Comparison of ENCODE assay signal across 12 mouse cellular contexts in the genomic region with DNA sequence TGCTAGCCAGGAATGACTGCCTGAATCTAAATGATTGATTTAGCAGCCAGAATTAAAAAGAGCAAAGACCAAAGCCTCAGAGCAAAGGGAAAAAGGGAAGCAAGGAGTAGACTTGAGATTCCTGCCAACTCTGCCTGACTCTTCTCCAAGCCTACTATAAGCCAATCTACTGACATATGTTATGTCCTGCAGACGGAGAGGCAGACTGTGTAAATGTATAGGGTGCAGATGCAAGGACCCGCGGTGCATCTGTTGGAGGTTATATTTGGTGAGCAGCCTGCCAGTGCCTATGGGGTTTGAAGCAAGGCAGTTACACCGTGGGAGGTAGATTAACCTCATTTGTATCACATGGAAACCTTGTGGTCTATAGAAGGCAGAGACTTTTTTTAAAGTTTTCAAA.
A peak's percentile ranks its signal among the peaks of the same experiment; 100 is the strongest.
DNase-seq lines count a peak whose midpoint lies in the region; TF ChIP-seq lines count a peak whose summit lies in the region.
"Had no signal": no experiment of that assay in that cellular context is flagged by ENCODE, and none has a peak within 500 bp of the region (broad histone marks: within the 10 kb centered on the region; RNA-seq: fewer than 3 reads in every experiment).

No protein-coding gene starts in this region.

- intact Hi-C loops in gastrocnemius, adult 2 months (cut with DNase I), result no loop called here

- DNase-seq in layer of hippocampus, adult 9-10 months (ENCODE audit: low spot score), result peak; percentile 3
- DNase-seq in layer of hippocampus, postnatal 36 days, result no peak
- peak; percentile 5 to 21 for DNase-seq in cerebellum, postnatal 10 days
- DNase-seq in frontal cortex, postnatal 25 days (ENCODE audit: low spot score in 2 of 2), result peak; percentile 4 to 12
- DNase-seq in right cerebral cortex, postnatal 36 days (ENCODE audit: low spot score in 2 of 2), result peak; percentile 44 to 55
- DNase-seq in gastrocnemius, adult 2 months, result no peak
- DNase-seq in urinary bladder, adult 18-20 months (ENCODE audit: low spot score in 2 of 2), result no peak
- DNase-seq: embryo, embryonic 11 days; liver, embryonic 13.5 days; lung, postnatal 36 days; thymus, postnatal 14 days had no signal

- no peak overlapping the region for H3K4me3 ChIP-seq in gastrocnemius, adult 2 months
- H3K4me3 ChIP-seq: heart, embryonic 13.5 days; liver, embryonic 13.5 days had no signal

- no peak overlapping the region for H3K27ac ChIP-seq in gastrocnemius, adult 2 months
- H3K27ac ChIP-seq: heart, embryonic 13.5 days; liver, embryonic 13.5 days had no signal

- TF ChIP-seq CTCF in gastrocnemius, adult 2 months (IDR thresholded peaks at IDR 0.05), result no peak

Comparison
In these comparisons a context has a peak if more than half of its experiments do, and no peak if none do; other contexts are left out.
1. DNase-seq: peak in layer of hippocampus, adult 9-10 months (single experiment), cerebellum, postnatal 10 days (2 of 2), frontal cortex, postnatal 25 days (2 of 2) and right cerebral cortex, postnatal 36 days (2 of 2); none in layer of hippocampus, postnatal 36 days (0 of 2), gastrocnemius, adult 2 months (single experiment) and urinary bladder, adult 18-20 months (0 of 2).